Comparison of ENCODE assay signal across 22 mouse cellular contexts in the genomic region with DNA sequence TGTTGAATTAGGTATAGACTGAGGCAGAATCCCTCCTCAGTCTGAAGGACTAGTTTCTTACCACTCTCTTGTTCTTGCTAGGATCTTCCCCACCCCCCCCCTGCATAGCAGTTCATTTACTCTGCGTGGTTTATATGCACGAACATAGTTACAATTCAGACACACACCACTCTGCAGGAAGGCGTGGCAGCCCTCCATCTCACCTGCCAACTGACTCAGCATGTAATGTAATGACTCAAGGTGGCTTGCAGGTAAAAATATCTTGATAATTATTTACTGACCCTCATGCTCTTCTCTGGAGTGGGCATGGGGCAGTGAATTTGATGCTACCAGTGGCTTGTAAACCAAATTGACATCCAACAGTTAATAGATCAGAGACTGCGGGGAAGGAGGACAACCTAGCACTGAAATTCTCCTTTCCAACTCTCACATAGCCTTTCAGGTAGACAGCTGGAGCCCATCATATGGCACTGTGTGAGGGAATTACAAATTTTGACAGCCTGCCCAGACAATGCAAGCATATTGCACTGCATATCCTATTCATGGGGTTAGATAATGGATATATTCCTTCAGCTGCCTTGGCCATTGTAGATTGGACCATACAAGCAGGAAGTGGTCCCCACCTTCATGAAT. TPM values are rescaled to one million over a fixed set of nuclear protein-coding genes. Genes with fewer than 3 reads are reported as not detected.
A peak's percentile ranks its signal among the peaks of the same experiment; 100 is the strongest.
DNase-seq lines count a peak whose midpoint lies in the region; ATAC-seq and TF ChIP-seq lines count a peak whose summit lies in the region.
"Had no signal": no experiment of that assay in that cellular context is flagged by ENCODE, and none has a peak within 500 bp of the region (broad histone marks: within the 10 kb centered on the region; RNA-seq: fewer than 3 reads in every experiment).

No protein-coding gene starts in this region.

- no peaks in the 10 kb centered on the region for H3K27me3 ChIP-seq in heart, embryonic 11.5 days (ENCODE audit: control insufficient read depth, insufficient read depth, low read length)
- no peaks in the 10 kb centered on the region for H3K27me3 ChIP-seq in midbrain, postnatal 0 days (ENCODE audit: insufficient read depth, low read length)
- H3K27me3 ChIP-seq in midbrain, embryonic 16.5 days (ENCODE audit: control insufficient read depth, insufficient read depth, low read depth, low read length): no peaks in the 10 kb centered on the region
- H3K27me3 ChIP-seq in liver, embryonic 15.5 days: no peaks in the 10 kb centered on the region
- H3K27me3 ChIP-seq: CH12.LX; forebrain, embryonic 12.5 days; hindbrain, embryonic 13.5 days; megakaryocyte, embryonic 14.5 days had no signal

- H3K4me3 ChIP-seq in heart, embryonic 11.5 days (ENCODE audit: low read depth, low read length): no peak overlapping the region
- no peak overlapping the region for H3K4me3 ChIP-seq in midbrain, postnatal 0 days (ENCODE audit: low read depth, low read length)
- H3K4me3 ChIP-seq in midbrain, embryonic 16.5 days (ENCODE audit: low read depth, low read length): no peak overlapping the region
- no peak overlapping the region for H3K4me3 ChIP-seq in liver, embryonic 15.5 days (replicated peaks)
- H3K4me3 ChIP-seq: forebrain, embryonic 12.5 days; hindbrain, embryonic 13.5 days; megakaryocyte, embryonic 14.5 days had no signal

- peak; percentile 41 for DNase-seq in heart, adult 11 months
- DNase-seq in midbrain, postnatal 0 days (ENCODE audit: low spot score): peak; percentile 19
- DNase-seq in cerebellum, adult 9-10 months: peak; percentile 57
- no peak for DNase-seq in ovary, adult 18-20 months (ENCODE audit: low spot score)
- no peak for DNase-seq in kidney, adult 18-20 months
- DNase-seq: gastrocnemius, postnatal 10 days; heart, postnatal 10 days; lung, adult 2 months; midbrain, embryonic 14.5 days; right cerebral cortex, postnatal 4 days had no signal

- no peak for TF ChIP-seq CTCF in midbrain, postnatal 0 days (IDR thresholded peaks at IDR 0.05)

- ATAC-seq in heart, embryonic 11.5 days (replicated peaks; ENCODE audit: insufficient number of reproducible peaks, low FRiP score, low TSS enrichment): no peak
- no peak for ATAC-seq in midbrain, postnatal 0 days (ENCODE audit: low FRiP score)
- ATAC-seq in midbrain, embryonic 16.5 days: no peak
- no peak for ATAC-seq in liver, embryonic 15.5 days (ENCODE audit: insufficient read depth)
- ATAC-seq: intestine, postnatal 0 days had no signal

- no peaks in the 10 kb centered on the region for H3K36me3 ChIP-seq in heart, embryonic 11.5 days (ENCODE audit: control insufficient read depth, insufficient read depth, low read length)
- H3K36me3 ChIP-seq in midbrain, postnatal 0 days (ENCODE audit: insufficient read depth, low read length): no peaks in the 10 kb centered on the region
- no peaks in the 10 kb centered on the region for H3K36me3 ChIP-seq in midbrain, embryonic 16.5 days (ENCODE audit: control insufficient read depth, insufficient read depth, low read length)
- no peaks in the 10 kb centered on the region for H3K36me3 ChIP-seq in liver, embryonic 15.5 days (replicated peaks)
- H3K36me3 ChIP-seq: forebrain, embryonic 12.5 days; hindbrain, embryonic 13.5 days had no signal

- 79% methylated on average over 4 of the region's 4 CpGs for WGBS in heart, embryonic 11.5 days (ENCODE audit: insufficient replicate concordance)
- WGBS in midbrain, postnatal 0 days: 90% methylated on average over 4 of the region's 4 CpGs
- 85% methylated on average over 4 of the region's 4 CpGs for WGBS in midbrain, embryonic 16.5 days
- 71% methylated on average over 4 of the region's 4 CpGs for WGBS in liver, embryonic 15.5 days (ENCODE audit: insufficient replicate concordance)

- H3K4me2 ChIP-seq in heart, embryonic 11.5 days: no peak overlapping the region
- H3K4me2 ChIP-seq in midbrain, postnatal 0 days (ENCODE audit: low read depth, low read length, poor library complexity, severe bottlenecking): no peak overlapping the region
- no peak overlapping the region for H3K4me2 ChIP-seq in midbrain, embryonic 16.5 days (ENCODE audit: low read length)
- H3K4me2 ChIP-seq in liver, embryonic 15.5 days: no peak overlapping the region
- H3K4me2 ChIP-seq: forebrain, embryonic 12.5 days; hindbrain, embryonic 13.5 days had no signal

- H3K9me3 ChIP-seq in heart, embryonic 11.5 days (replicated peaks; ENCODE audit: control insufficient read depth, low read length): no peaks in the 10 kb centered on the region
- no peaks in the 10 kb centered on the region for H3K9me3 ChIP-seq in midbrain, postnatal 0 days (ENCODE audit: low read length)
- no peaks in the 10 kb centered on the region for H3K9me3 ChIP-seq in midbrain, embryonic 16.5 days (replicated peaks; ENCODE audit: control insufficient read depth, low read length, poor library complexity, severe bottlenecking)
- H3K9me3 ChIP-seq in liver, embryonic 15.5 days (replicated peaks): no peaks in the 10 kb centered on the region
- H3K9me3 ChIP-seq: forebrain, embryonic 12.5 days; hindbrain, embryonic 13.5 days had no signal

- no peak overlapping the region for H3K27ac ChIP-seq in heart, embryonic 11.5 days (ENCODE audit: low read depth, low read length)
- H3K27ac ChIP-seq in midbrain, postnatal 0 days (ENCODE audit: low read depth, low read length): no peak overlapping the region
- no peak overlapping the region for H3K27ac ChIP-seq in midbrain, embryonic 16.5 days (ENCODE audit: low read length)
- peak overlapping the region; percentile 63 for H3K27ac ChIP-seq in liver, embryonic 15.5 days (replicated peaks)
- H3K27ac ChIP-seq: forebrain, embryonic 12.5 days; hindbrain, embryonic 13.5 days; kidney, postnatal 0 days; stomach, postnatal 0 days had no signal

- no peak overlapping the region for H3K9ac ChIP-seq in heart, embryonic 11.5 days (ENCODE audit: low read depth, low read length)
- no peak overlapping the region for H3K9ac ChIP-seq in midbrain, postnatal 0 days (replicated peaks; ENCODE audit: low read length, poor library complexity, severe bottlenecking)
- no peak overlapping the region for H3K9ac ChIP-seq in midbrain, embryonic 16.5 days (ENCODE audit: low read depth, low read length)
- H3K9ac ChIP-seq in liver, embryonic 15.5 days: no peak overlapping the region
- H3K9ac ChIP-seq: forebrain, embryonic 12.5 days; hindbrain, embryonic 13.5 days had no signal

- no peaks in the 10 kb centered on the region for H3K4me1 ChIP-seq in heart, embryonic 11.5 days (ENCODE audit: control insufficient read depth, insufficient read depth, low read length)
- no peaks in the 10 kb centered on the region for H3K4me1 ChIP-seq in midbrain, postnatal 0 days (ENCODE audit: insufficient read depth, low read length)
- no peaks in the 10 kb centered on the region for H3K4me1 ChIP-seq in midbrain, embryonic 16.5 days (ENCODE audit: control insufficient read depth, insufficient read depth, low read length)
- peaks cover 51% of the 10 kb centered on the region for H3K4me1 ChIP-seq in liver, embryonic 15.5 days (replicated peaks)
- H3K4me1 ChIP-seq: forebrain, embryonic 12.5 days; hindbrain, embryonic 13.5 days had no signal

RNA-seq across cellular contexts. Expression of a gene that starts 35.3 kb away (rescaled TPM):
- polyA plus RNA-seq in heart, embryonic 11.5 days (2014; fragmentation: Nextera tagmentation; extraction: Ambion mirVana): 0.23 TPM in 1 of 2 replicates, not detected in the other
- total RNA-seq in midbrain, postnatal 0 days (2014; rRNA removed): 1.7 and 3.0 TPM in 2 replicates
- 3.6 and 6.4 TPM in 2 replicates for polyA plus RNA-seq in midbrain, postnatal 0 days (2015; fragmentation: Nextera tagmentation; extraction: Ambion mirVana)
- 4.5 and 5.8 TPM in 2 replicates for polyA plus RNA-seq in midbrain, embryonic 16.5 days (2015; fragmentation: Nextera tagmentation; extraction: Ambion mirVana)
- 0.50 and 0.92 TPM in 2 replicates for polyA plus RNA-seq in liver, embryonic 15.5 days (2015; fragmentation: Nextera tagmentation; extraction: Ambion mirVana)
- total RNA-seq: gastrocnemius, postnatal 10 days; heart, postnatal 10 days; MEL; neutrophil, adult 5-6 weeks had no signal

RNA-seq across cellular contexts. Expression of a gene that starts 58.8 kb away (rescaled TPM):
- 0.16 and 0.55 TPM in 2 replicates for polyA plus RNA-seq in heart, embryonic 11.5 days (2014; fragmentation: Nextera tagmentation; extraction: Ambion mirVana)
- total RNA-seq in midbrain, postnatal 0 days (2014; rRNA removed): 0.11 TPM in 1 of 2 replicates, not detected in the other
- polyA plus RNA-seq in midbrain, postnatal 0 days (2015; fragmentation: Nextera tagmentation; extraction: Ambion mirVana): 0.05 TPM in 1 of 2 replicates, not detected in the other
- 0.24 TPM in 1 of 2 replicates, not detected in the other for polyA plus RNA-seq in midbrain, embryonic 16.5 days (2015; fragmentation: Nextera tagmentation; extraction: Ambion mirVana)
- 0.47 and 0.90 TPM in 2 replicates for polyA plus RNA-seq in liver, embryonic 15.5 days (2015; fragmentation: Nextera tagmentation; extraction: Ambion mirVana)
- total RNA-seq: MEL had no signal
- polyA plus RNA-seq: forebrain, embryonic 12.5 days; hindbrain, embryonic 13.5 days; midbrain, embryonic 14.5 days had no signal

Comparison
In these comparisons a context has a peak if more than half of its experiments do, and no peak if none do; other contexts are left out.
1. DNase-seq: peak in heart, adult 11 months (single experiment), midbrain, postnatal 0 days (single experiment) and cerebellum, adult 9-10 months (single experiment); none in ovary, adult 18-20 months (single experiment) and kidney, adult 18-20 months (single experiment).